In the genomic region with DNA sequence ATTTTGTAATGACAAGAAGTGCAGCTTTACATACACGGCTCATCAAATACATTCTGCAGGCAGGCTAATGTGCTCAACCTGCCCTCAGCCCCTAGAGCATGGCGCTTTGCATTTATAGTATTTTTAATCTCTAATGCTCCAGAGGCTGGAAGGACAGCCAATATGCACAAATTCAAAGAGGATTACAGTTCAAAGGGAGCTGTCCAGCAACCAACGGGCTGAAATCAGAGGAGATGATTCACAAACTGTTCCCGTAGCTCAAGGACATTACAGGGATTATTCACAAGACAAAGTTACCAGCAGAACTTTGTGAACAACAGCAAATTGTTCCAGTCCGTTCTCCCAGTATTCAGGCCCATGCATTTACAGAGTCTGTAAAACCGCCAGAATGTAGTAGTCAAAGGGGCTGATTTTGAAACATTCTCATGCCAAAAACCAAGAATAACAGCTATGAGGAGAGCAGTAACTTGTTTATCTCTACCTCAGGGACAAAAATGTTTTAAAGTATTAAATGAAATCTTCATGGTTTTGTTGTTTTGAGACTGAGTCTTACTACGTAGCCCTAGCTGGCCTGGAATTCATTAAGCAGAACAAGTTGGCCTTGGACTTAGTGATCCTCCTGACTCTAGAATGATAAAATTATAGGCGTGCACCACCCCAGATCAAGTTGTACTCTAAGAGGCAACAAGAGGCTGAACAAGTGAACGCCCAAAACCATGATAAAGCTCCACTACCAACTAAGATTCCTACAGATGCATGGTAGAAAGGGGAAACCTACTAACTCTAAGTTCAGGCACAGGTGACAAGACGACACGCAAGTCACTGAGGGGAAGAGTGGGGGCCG, we compare ENCODE assay signal across 9 mouse cellular contexts. TPM values are rescaled to one million over a fixed set of nuclear protein-coding genes. Genes with fewer than 3 reads are reported as not detected.
DNase-seq lines count a peak whose midpoint lies in the region; ATAC-seq lines count a peak whose summit lies in the region.
"Had no signal": no experiment of that assay in that cellular context is flagged by ENCODE, and none has a peak within 500 bp of the region (broad histone marks: within the 10 kb centered on the region; RNA-seq: fewer than 3 reads in every experiment).

No protein-coding gene starts in this region.

- peak overlapping the region; percentile 19; the same call in 1 of the 2 replicates for H3K9ac ChIP-seq in kidney, embryonic 14.5 days (ENCODE audit: low read depth, low read length)

- WGBS in kidney, embryonic 14.5 days = 22% methylated on average over 12 of the region's 12 CpGs

- H3K36me3 ChIP-seq in erythroblast, embryonic 14.5 days (ENCODE audit: control insufficient read depth) = no peaks in the 10 kb centered on the region
- H3K36me3 ChIP-seq in kidney, embryonic 14.5 days (ENCODE audit: control insufficient read depth, insufficient read depth, low read length) = no peaks in the 10 kb centered on the region

- H3K4me1 ChIP-seq in erythroblast, embryonic 14.5 days (ENCODE audit: control insufficient read depth) = peaks cover 8% of the 10 kb centered on the region
- no peaks in the 10 kb centered on the region for H3K4me1 ChIP-seq in kidney, embryonic 14.5 days (ENCODE audit: control insufficient read depth, insufficient read depth, low read length)

- peaks cover 31% of the 10 kb centered on the region for H3K27me3 ChIP-seq in erythroblast, embryonic 14.5 days (ENCODE audit: control insufficient read depth)
- H3K27me3 ChIP-seq in kidney, embryonic 14.5 days (ENCODE audit: control insufficient read depth, insufficient read depth, low read length) = peaks cover 5% of the 10 kb centered on the region; the same call in 1 of the 2 replicates

- no peak overlapping the region for H3K27ac ChIP-seq in kidney, embryonic 14.5 days (ENCODE audit: low read depth, low read length)
- H3K27ac ChIP-seq: macrophage had no signal

- no peaks in the 10 kb centered on the region for H3K9me3 ChIP-seq in erythroblast, embryonic 14.5 days (ENCODE audit: control insufficient read depth, low read length)
- no peaks in the 10 kb centered on the region; the same call in 1 of the 2 replicates for H3K9me3 ChIP-seq in kidney, embryonic 14.5 days (ENCODE audit: control insufficient read depth, low read length)

- peak overlapping the region; percentile 64 for H3K4me2 ChIP-seq in kidney, embryonic 14.5 days (replicated peaks; ENCODE audit: low read depth, low read length)

- peak overlapping the region; percentile 62 for H3K4me3 ChIP-seq in erythroblast, embryonic 14.5 days (replicated peaks)
- peak overlapping the region; percentile 45 for H3K4me3 ChIP-seq in kidney, embryonic 14.5 days (ENCODE audit: low read length)

- no peak for ATAC-seq in erythroblast, adult 5-6 weeks (replicated peaks; ENCODE audit: low FRiP score, poor library complexity, severe bottlenecking)
- ATAC-seq in kidney, embryonic 14.5 days (ENCODE audit: low FRiP score, low TSS enrichment) = no peak
- peak; percentile 56 for ATAC-seq in megakaryocyte-erythroid progenitor cell, adult 5-6 weeks (replicated peaks; ENCODE audit: low FRiP score, low TSS enrichment, poor library complexity, severe bottlenecking)

- peak; percentile 14 to 51 for DNase-seq in adrenal gland, postnatal 4 days (ENCODE audit: low spot score in 2 of 2)
- peak; percentile 17 for DNase-seq in gonadal fat pad, adult 2 months (ENCODE audit: low read depth)
- peak; percentile 79 for DNase-seq in testis, postnatal 10 days (ENCODE audit: low spot score)
- DNase-seq in spleen, postnatal 14 days (ENCODE audit: low spot score in 2 of 2) = no peak

RNA-seq across cellular contexts. Expression of a gene that starts 0.6 kb away (rescaled TPM):
- polyA plus RNA-seq in erythroblast, embryonic 14.5 days (2012) = 0.07 TPM in 1 of 2 replicates, not detected in the other
- total RNA-seq in erythroblast, adult 5-6 weeks (2015; ENCODE audit: low replicate concordance) = not detected in 2 replicates
- 0.26 TPM in 1 of 2 replicates, not detected in the other for total RNA-seq in erythroblast, adult 5-6 weeks (2017; ENCODE audit: low replicate concordance)
- total RNA-seq in adrenal gland, postnatal 4 days (2021) = 10 to 100 TPM; 24.6 to 28.1 TPM
- 1.3 and 2.1 TPM in 2 replicates for polyA plus RNA-seq in gonadal fat pad, adult 2 months (2012; rRNA removed)
- polyA plus RNA-seq in kidney, embryonic 14.5 days (2014; fragmentation: Nextera tagmentation; extraction: Ambion mirVana) = 1.4 and 2.2 TPM in 2 replicates
- total RNA-seq in megakaryocyte-erythroid progenitor cell, adult 5-6 weeks (2014; fragmentation: Nextera tagmentation) = 1.2 TPM in 1 of 2 replicates, not detected in the other
- 0.11 and 0.75 TPM in 2 replicates for total RNA-seq in megakaryocyte-erythroid progenitor cell, adult 5-6 weeks (2017)

Comparison
In these comparisons a context has a peak if more than half of its experiments do, and no peak if none do; other contexts are left out.
1. DNase-seq: peak in adrenal gland, postnatal 4 days (2 of 2), gonadal fat pad, adult 2 months (single experiment) and testis, postnatal 10 days (single experiment); none in spleen, postnatal 14 days (0 of 2).
2. RNA of a gene that starts 0.6 kb away (total RNA-seq): 24.6 to 28.1 TPM in adrenal gland, postnatal 4 days; 0.11 to 1.2 TPM in megakaryocyte-erythroid progenitor cell, adult 5-6 weeks and 0.26 TPM in erythroblast, adult 5-6 weeks; every median in the first group is over 10 times any median in the second.